Mouse (Mus musculus): ENCODE measurements around the gene Spp2.
A peak's percentile ranks its signal among the peaks of the same experiment; 100 is the strongest.

Gene Spp2

GRCm38 (mm10) chr1:88406807-88407198 lies at the start of gene Spp2:
TSS of gene Spp2 (plus strand) at chr1:88406961.
- no peak for DNase-seq (ENCODE audit: low spot score in 2 of 2)

- DNase-seq (ENCODE audit: low spot score in 2 of 2): peak in 1 of 2 experiments; percentile 3
Observed at GRCm38 (mm10) chr1:88357458-88358090, 49.2 kb upstream of the Spp2 start.

DNA sequence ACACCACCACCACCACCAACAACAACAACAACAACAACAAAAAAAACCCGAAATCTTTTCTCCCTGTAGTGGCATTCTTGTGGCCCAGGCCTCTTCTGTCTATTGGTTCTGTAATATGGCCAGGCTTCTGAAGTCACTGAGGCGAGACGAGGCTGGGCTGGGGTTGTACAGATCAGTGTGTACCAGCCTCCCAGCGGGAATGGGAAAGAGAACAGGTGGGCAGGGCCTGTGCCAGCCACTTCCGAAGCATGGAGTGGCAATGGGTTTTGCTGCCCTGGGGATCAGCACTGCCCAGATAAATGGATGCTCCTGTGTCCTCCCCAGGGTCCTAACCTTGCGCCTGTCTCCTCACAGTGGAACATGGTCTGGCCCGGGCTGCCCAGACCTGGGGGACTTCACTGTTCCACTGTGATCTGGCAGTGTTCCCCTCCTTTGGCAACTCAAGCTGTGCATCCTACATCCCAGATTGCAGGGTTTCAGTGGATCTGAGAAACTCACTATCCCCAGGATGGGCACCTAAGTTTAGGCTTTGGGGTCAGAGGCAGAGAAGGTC lies 48.6 kb upstream of the Spp2 start:
- DNase-seq (ENCODE audit: low spot score in 2 of 2): no peak

- DNase-seq (ENCODE audit: low spot score in 2 of 2): no peak
Observed at GRCm38 (mm10) chr1:88361085-88361484, 45.7 kb upstream of the Spp2 start.

- no peak for DNase-seq (ENCODE audit: low spot score in 2 of 2)
Observed at GRCm38 (mm10) chr1:88366881-88367644, 39.7 kb upstream of the Spp2 start.

DNA sequence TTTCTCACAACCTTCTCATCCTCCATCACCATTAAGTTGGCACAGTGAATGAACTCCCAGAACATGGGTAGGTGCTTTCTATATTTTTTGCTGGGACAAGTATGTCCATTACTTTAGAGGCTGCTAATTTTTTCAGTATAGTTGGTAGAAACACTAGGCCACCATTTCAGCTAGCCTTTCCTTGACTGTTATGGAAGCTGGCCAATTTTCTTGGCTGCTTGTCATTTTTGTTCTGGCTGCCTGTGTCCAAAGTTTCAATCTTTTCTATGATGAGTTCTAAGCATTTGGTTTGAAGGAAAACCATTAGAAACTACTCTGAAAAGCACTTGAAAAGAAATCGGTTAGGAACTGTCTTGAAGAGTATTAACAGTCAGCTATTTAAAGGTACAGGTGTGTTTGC lies 28.3 kb upstream of the Spp2 start:
- no peak for DNase-seq (ENCODE audit: low spot score in 2 of 2)

GRCm38 (mm10) chr1:88391632-88392031 lies 15.1 kb upstream of the Spp2 start:
- no peak for DNase-seq (ENCODE audit: low spot score in 2 of 2)

GRCm38 (mm10) chr1:88393321-88393720 lies 13.4 kb upstream of the Spp2 start:
- DNase-seq (ENCODE audit: low spot score in 2 of 2): no peak

GRCm38 (mm10) chr1:88403378-88403777 lies 3.4 kb upstream of the Spp2 start:
- DNase-seq (ENCODE audit: low spot score in 2 of 2): no peak

DNA sequence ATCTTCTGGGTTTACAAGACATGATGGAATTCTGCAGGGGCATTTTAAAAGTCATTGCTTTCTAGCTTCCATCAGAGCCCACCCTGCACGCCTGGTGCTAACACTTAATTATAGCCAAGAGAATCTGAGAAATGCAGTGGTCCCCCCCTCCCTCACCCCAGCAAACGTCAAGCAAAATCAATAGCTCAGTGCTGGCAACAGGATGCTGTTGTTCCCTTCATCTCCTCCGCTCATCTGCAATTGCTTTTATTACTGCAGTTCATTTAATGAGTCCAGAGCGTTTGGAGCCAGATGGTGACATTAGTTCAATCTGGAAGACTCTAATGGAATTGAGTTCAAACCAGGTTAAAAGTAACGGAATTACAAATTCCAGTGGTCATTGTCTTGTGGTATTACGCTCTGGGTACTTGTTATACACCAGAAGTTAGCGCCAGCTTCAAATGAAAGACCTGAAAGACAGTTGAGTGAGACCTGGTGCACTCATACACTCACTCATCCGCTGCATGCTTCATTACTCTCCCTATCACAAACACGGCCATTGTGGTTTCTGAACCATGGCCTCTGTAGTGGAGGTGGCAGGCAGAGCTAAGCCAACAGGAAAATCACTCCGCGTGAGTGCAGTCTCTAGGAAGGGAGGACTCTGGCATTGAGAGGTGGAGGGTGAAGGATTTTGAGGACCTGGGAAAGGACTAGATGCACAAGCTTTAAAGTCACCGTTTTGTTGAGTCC lies 519 bp upstream of the Spp2 start:
- DNase-seq (ENCODE audit: low spot score in 2 of 2): no peak

GRCm38 (mm10) chr1:88408340-88408739 lies 1.6 kb downstream of the Spp2 start:
- no peak for DNase-seq (ENCODE audit: low spot score in 2 of 2)

- no peak for DNase-seq (ENCODE audit: low spot score in 2 of 2)
Observed at GRCm38 (mm10) chr1:88412013-88412412, 5.3 kb downstream of the Spp2 start.

DNA sequence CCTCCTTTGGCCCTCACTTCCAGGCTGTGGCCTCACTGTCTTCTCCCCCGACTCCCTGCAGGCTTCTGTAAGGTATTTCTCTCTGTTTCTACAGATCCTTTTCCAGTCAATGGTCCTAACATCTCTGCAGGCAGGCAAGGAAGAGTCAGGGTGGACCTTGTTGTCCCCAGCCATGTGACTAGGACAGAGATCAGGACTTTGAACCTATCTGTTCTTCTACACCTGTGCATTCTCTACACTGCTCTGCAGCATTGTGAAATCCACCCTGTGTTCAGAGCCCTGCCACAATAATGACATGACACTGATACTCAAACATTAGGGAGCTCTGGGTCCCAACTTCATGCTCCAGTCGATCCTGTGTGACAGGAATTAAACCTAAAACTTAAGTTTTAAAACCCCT lies 12.2 kb downstream of the Spp2 start:
- DNase-seq (ENCODE audit: low spot score in 2 of 2): no peak

DNA sequence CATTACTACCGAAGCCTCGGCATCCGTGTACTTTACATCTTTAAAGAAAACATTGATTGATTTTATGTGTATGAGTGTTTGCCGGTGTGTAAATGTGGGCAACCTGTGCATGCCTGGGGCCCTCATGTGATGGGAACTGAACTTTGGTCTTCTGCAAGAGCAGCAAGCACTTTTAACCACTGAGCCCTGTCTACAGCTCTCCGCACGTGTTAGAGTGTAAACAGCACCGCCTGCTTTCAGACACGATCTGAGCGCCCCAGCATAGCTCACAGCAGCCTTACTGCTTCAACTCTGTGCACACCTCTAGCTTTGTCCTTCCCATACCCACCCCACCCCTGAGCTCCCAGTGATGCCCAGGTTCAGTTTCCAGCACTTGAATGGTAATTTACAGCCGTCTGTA lies 15.3 kb downstream of the Spp2 start:
- no peak for DNase-seq (ENCODE audit: low spot score in 2 of 2)

GRCm38 (mm10) chr1:88422846-88423395 lies 16.2 kb downstream of the Spp2 start:
- DNase-seq (ENCODE audit: low spot score in 2 of 2): no peak

GRCm38 (mm10) chr1:88424602-88425252 lies 18.0 kb downstream of the Spp2 start:
- peak; percentile 62 to 72 for DNase-seq (ENCODE audit: low spot score in 2 of 2)

DNA sequence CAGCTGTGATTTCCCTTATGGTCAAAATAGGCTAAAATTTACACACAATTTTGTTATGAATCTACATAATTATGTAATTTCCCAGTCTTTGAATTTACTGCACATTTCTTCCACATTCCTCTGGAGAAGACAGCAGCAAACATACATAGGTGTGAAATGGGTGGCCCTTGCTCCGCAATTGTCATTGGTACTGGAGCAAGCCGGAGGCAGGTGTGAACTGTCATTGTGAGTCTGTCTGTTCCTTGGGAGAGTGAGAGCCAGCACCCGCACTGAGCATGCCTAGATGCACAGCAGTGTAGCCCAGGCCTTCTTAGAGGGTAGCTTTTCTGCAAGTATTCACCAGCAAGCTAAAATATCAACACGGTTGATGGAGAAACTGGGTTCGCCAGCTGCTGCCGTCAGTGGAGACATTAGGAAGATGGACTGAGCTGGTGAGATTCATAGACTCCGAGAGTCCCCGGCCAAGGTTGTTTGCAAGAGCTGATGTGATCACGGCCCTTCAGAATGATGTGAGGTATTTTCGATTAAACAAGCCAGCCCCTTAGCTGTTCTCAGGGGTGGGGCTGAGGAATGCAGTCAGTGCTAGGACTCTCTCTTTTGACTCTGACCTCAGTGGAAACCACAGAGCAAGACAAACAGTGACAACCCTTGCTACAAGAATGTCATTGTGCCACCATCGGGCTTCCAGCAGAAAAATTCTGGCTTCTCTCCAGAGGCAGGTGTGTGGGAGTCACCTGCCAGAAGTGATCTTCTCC lies 21.4 kb downstream of the Spp2 start:
- no peak for DNase-seq (ENCODE audit: low spot score in 2 of 2)

- no peak for DNase-seq (ENCODE audit: low spot score in 2 of 2)
Observed at GRCm38 (mm10) chr1:88429413-88429812, 22.7 kb downstream of the Spp2 start.

DNA sequence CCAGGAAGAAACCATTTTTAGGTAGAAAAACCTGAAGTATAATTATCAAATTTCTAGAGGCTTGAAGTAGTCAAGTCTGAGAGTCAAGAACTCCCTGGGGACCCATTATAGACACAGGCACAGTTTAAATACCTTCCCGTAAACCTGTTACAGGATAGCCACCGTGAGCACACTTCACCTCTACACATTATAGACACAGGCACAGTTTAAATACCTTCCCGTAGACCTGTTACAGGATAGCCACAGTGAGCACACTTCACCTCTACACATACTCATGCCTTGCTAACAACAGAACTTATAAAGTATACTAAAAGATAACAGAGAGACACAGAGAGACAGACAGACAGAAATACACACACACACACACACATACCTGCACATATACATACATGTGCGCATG lies 24.5 kb downstream of the Spp2 start:
- no peak for DNase-seq (ENCODE audit: low spot score in 2 of 2)

DNA sequence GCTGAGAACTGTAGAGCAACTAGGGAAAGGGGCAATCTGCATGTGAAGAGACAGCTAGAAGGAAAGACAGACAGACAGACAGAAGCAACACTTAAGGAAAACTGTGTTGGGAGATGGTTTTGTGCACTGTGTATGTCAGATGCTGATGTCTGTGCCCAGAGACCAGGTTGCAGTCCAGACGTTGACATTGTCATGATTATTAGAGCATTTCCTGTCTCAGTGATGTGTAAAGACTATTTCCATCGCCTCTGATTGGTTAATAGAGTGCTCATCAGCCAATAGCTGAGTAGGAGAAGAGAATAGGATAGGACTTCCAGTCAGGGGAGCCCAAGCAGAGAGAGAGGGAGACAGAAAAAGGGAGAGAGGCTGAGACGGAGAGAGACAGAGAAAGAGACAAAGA lies 25.8 kb downstream of the Spp2 start:
- DNase-seq (ENCODE audit: low spot score in 2 of 2): no peak

All from natural killer cell, adult 2 months (primary cell).